Mouse (Mus musculus) cerebellum, postnatal 36 days (tissue): Measurements from ENCODE around the gene Sdc1.
A peak's percentile ranks its signal among the peaks of the same experiment; 100 is the strongest.

Experiments used
- DNase-seq, 2 experiments: peaks; one replicate each; pipeline ENCODE4 v3.0.0; 2021 to 2022; ENCODE audit warnings: mixed read lengths in 2 of 2

The Sdc1 gene

DNA sequence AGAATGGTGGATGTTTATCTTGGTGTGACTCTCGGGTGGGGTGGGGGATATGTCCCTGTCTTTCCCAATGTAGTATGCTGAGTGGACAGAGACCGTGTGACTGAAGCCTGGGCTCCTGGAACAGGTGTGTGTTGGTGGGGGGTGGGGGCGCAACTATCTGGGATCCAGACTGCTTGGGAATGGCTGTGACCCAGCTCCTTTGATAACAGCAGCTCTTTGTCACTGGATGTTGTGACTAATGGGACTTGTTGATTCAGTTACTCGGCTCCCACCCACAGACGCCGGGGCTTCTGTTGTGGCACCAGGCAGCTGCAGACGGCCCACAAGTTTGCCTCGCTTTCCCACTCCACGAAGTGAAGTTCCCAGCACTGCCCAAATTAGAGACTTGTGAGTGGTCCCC lies 13.1 kb downstream of the Sdc1 start:
- no peak for DNase-seq

DNA sequence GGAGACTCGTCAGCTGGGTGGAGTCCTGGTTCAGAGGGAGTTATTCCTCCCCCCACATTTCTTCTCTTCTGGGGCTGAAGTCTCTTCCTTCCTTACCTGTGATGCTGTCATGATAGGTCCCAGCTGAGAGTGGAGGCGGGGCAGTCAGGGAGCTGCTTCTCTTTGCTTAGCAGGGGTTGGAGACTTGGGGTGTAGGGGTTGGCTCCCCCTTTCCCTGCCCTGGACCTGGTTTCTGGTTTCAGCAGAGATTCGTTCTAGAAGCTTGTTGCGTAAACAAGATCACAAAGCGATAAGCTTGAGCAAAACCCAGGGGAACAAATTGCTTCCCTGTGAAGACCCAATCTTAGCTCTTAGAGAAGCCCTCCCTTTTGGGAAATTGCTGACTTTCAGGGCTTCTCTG lies 15.4 kb downstream of the Sdc1 start:
- DNase-seq: no peak

DNA sequence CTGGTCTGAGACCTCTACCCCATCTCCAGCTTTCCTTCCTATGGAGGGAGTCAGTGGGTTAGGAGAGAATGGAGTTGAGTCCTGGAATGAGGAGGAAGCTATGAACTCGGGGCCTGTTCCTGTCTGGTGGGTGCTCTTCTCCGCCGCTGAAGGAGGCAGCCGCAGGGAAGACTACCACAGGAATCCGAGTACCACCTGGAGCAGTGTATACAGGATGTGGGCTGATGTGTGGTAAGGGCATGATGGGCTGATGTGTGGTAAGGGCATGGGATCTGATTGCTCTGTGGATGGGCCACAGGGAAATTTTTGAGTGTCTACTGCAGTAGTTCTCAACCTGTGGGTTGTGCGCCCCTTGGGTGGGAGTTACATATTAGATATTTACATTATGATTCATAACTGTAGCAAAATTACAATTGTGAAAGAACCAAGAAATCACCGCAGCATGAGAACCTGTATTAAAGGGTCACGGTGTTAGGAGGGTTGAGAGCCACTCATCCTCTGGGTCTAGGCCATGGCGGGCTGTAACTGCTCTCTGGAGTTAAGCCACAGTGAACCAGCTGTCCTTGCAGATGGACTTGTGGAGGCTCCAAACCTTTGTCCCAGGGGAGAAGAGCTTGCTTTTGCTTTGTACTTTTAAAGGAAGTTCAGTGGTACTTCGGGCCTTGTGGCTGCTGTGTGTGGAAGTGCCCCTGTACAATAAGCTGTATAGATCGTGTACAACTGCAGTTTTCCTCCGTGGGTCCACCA lies 16.0 kb downstream of the Sdc1 start:
- no peak for DNase-seq

- no peak for DNase-seq
Measured at GRCm38 (mm10) chr12:8788469-8788868, 17.3 kb downstream of the Sdc1 start.

- no peak for DNase-seq
Measured at GRCm38 (mm10) chr12:8790615-8791014, 19.5 kb downstream of the Sdc1 start.

DNA sequence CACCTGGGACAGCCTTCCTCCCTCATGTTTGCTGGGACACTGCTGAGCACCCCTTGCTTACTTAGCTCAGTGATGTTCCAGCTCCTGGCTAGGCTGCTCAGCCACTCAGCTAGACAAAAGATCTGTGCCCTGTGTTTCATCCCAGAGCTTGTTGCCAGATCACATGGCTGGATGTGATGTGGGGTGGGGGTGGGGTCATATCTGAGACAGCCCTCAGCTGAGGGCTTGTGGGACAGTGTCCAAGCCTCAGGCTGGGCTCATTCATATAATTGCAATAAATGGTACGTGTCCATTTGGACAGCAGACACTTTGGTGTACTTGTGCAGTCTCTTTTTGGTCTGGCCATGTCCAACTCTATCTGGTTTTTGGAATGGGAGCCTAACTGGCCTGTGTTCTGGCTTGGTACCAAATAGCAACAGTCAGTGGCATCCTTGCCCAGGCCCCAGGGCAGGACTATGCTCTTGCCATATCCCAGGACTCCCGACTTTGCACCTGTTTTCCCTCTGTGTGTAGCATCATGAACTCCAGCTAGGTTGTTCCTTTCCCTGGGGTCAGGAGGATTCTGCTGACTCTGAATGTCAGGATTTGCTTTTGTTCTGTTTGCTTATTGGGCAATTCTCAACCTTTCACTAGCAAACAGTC lies 22.4 kb downstream of the Sdc1 start:
- DNase-seq: peak; percentile 48 to 56

- no peak for DNase-seq
Measured at GRCm38 (mm10) chr12:8797936-8798335, 26.8 kb downstream of the Sdc1 start.

GRCm38 (mm10) chr12:8798486-8799020 lies 27.4 kb downstream of the Sdc1 start:
- no peak for DNase-seq

- no peak for DNase-seq
Measured at GRCm38 (mm10) chr12:8803421-8804076, 32.4 kb downstream of the Sdc1 start.

DNA sequence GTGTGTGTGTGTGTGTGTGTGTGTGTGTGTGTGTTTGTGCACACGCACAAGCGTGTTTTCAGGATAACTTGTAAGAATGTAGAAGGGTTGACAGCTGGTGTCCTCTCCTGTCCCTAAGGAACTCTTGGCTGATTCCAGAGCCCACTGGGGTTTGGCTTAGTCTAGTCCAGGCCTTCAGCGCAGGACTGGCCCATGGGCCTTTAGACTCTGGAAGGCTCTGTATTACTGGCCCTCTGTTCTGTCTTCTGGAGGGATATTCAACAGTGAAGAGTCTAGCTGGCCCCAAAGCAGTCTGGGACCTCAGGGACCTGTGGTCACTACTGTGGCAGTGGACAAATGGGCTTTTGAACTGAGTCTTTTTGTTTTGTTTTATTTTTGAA lies 32.9 kb downstream of the Sdc1 start:
- DNase-seq: no peak

GRCm38 (mm10) chr12:8804934-8805722 lies 34.0 kb downstream of the Sdc1 start:
- no peak for DNase-seq

- DNase-seq: no peak
Measured at GRCm38 (mm10) chr12:8809086-8809485, 38.0 kb downstream of the Sdc1 start.

GRCm38 (mm10) chr12:8809626-8810025 lies 38.5 kb downstream of the Sdc1 start:
- DNase-seq: no peak

GRCm38 (mm10) chr12:8810966-8811365 lies 39.8 kb downstream of the Sdc1 start:
- DNase-seq: no peak

GRCm38 (mm10) chr12:8811441-8811871 lies 40.3 kb downstream of the Sdc1 start:
- peak in 1 of 2 experiments; percentile 35 for DNase-seq

DNA sequence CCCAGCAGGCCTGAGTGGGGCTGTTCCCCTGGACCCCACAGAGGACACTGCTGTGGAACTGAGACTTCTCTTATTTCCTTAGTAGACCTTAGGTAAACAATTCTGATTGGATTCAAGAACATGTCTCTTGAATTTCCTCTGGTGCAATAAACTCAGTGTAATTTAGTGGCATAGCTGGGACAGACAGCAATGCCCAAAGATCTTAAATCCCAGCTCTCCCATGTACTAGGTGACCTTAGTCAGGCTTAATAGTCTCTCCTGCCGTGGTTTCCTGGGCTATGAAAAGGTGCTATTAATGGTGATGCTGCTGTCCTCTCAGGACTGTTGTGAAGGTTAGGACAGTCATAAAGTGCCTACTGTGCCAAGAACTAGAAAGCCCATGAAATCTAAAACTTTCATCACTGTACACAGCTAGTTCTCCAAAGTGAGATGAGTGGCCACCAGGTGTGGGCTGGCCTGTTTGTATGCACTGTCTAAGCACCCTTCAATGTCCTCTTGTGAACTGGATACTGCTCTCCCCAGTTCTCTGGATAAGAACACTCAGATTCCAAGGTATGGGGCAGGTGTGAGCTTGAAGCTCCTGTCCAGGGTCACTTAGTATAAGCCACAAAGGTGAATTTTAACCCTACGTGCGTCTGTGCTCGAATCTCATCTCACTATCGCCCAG lies 40.9 kb downstream of the Sdc1 start:
- no peak for DNase-seq

DNA sequence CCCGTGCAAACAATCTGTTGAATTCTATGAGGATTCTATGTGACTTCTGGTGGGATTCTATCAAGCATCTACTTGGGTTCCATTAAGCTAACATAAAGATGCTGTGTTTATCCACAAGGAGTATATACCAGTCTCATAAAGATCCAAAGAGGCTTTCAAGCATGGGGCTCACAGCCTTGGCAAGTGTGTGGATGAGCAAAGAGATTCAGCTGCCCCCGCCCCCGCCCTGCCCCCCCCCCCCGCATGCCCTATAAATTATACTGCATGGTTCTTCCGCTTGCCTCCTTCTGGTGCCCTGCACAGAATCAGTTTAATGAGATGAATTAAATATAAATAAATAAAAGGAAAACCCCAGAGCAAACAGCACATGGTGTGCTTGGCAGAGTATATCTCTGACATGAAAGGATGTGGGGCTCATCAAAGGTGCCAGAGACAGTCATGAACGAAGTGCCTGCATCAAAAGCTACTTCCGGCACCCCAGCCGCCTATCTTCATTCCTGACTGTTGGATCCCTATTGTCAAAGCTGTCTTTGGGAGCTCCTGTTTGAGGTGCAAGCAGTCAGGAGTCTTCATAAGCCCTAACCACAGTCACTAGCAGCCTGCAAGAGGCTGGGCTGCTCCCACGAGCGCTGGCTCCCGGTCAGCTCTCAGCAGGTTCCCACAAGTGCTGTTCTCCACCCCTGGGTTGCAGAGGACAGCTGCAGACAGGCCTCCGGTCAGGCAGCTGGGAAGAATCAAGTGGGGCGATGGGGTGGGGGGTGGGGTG lies 46.5 kb downstream of the Sdc1 start:
- DNase-seq: peak in 1 of 2 experiments; percentile 20

DNA sequence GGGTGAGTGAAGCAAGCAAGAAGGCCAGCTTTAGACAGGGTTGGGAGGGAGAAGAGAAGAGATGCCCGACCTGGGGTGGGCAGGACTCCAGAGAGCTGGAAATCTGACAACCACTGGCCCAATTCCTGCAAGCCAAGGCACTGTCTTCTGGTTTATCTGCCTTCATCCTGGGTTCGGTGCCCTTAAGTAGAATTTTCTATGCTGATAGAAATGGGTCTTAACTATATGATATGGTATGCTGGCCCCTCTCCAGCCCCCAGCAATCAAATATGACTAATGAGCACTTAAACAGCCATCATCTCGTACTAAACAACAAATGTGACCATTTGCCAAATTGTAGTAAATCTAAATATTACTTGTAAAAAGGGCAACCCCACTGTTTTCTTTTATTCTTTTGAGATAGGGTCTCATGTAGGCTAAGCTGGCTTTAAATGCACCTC lies 47.1 kb downstream of the Sdc1 start:
- DNase-seq: peak in 1 of 2 experiments; percentile 20

GRCm38 (mm10) chr12:8824995-8825703 lies 54.0 kb downstream of the Sdc1 start:
- no peak for DNase-seq

DNA sequence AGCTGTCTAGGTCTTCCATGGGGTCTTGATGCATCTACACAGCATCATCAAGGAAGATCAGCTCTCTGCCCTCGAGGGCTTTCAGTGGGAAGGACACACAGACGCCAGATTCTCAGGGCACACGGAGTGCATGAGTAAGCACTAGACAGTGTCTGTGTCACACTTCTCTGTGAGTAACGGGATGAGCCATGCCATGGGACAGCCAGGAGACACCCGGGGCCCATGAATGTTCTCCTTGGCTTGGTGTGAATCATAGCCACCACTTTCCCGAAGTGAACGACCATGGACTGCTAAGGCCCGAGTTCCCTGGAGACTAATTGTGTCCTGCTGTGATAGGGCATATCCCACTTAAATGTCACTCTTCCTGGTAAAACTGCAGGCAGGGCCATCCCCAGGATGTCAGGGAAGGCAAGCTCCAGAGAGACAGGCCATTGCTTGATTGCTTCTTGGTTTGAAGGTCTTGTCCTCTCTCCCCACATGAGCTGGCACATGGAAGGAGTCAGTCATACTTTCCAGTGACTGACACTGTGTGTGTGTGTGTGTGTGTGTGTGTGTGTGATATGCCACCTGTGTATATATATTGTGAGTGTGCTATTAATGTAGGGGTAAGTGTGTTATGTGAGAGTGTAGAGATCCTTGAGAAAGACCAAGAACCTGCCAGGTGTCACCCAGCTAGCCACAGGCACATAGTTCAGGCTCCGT lies 56.0 kb downstream of the Sdc1 start:
- DNase-seq: no peak
